Mouse (Mus musculus): ENCODE results near the gene Pcca. TPM values are rescaled to one million over a fixed set of nuclear protein-coding genes. Genes with fewer than 3 reads are reported as not detected.
A peak's percentile ranks its signal among the peaks of the same experiment; 100 is the strongest.

Pcca gene
- polyA plus RNA-seq, 1 experiment from 2014 or later, result 27.7 TPM

- Histone ChIP-seq H3K27me3 (ENCODE audit: control insufficient read depth, insufficient read depth, low read length) (no peaks in the 10 kb centered on the region), H3K36me3 (ENCODE audit: control insufficient read depth, insufficient read depth, low read length) (no peaks in the 10 kb centered on the region), H3K27ac (ENCODE audit: low read depth, low read length) (no peak overlapping the region), H3K4me3 (ENCODE audit: low read depth, low read length) (no peak overlapping the region), H3K9me3 (ENCODE audit: control insufficient read depth, low read length) (no peaks in the 10 kb centered on the region), H3K4me2 (ENCODE audit: low read depth, low read length) (no peak overlapping the region), H3K9ac (replicated peaks; ENCODE audit: low read depth, low read length) (no peak overlapping the region), H3K4me1 (ENCODE audit: control insufficient read depth, insufficient read depth, low read length) (no peaks in the 10 kb centered on the region)
- ATAC-seq (ENCODE audit: low read depth), result no peak
- 96% methylated on average over 2 of the region's 2 CpGs for WGBS
Observed at GRCm38 (mm10) chr14:122651681-122652080, 117.6 kb downstream of the Pcca start.

DNA sequence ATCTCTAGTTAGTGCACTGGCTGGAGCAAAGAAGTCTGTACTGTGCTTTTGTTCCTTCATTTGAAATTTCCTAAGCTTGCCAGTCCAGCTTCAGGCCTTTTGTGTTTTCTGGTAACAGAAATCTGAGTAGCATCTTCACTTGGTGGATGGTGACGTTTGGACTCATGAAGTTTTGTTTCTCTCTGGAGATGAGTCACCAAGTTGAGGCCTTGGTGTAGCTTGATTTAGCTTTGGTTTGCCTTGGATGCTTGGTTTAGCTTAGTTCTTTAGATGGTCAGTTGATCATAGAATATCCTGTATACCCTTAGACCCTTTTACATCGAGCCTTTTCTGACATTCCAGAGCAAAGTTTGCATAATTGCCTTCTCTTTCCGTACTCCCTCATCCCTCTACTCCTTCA, 141.5 kb downstream of the Pcca start:
- Histone ChIP-seq H3K36me3 (ENCODE audit: control insufficient read depth, insufficient read depth, low read length) (no peaks in the 10 kb centered on the region), H3K4me1 (ENCODE audit: control insufficient read depth, insufficient read depth, low read length) (no peaks in the 10 kb centered on the region), H3K9ac (replicated peaks; ENCODE audit: low read depth, low read length) (no peak overlapping the region), H3K9me3 (ENCODE audit: control insufficient read depth, low read length) (no peaks in the 10 kb centered on the region), H3K4me3 (ENCODE audit: low read depth, low read length) (no peak overlapping the region), H3K27me3 (ENCODE audit: control insufficient read depth, insufficient read depth, low read length) (no peaks in the 10 kb centered on the region), H3K4me2 (ENCODE audit: low read depth, low read length) (no peak overlapping the region), H3K27ac (ENCODE audit: low read depth, low read length) (no peak overlapping the region)
- 83% methylated on average over 3 of the region's 3 CpGs for WGBS
- no peak for ATAC-seq (ENCODE audit: low read depth)

GRCm38 (mm10) chr14:122683645-122684044, 149.5 kb downstream of the Pcca start:
- Histone ChIP-seq H3K27me3 (ENCODE audit: control insufficient read depth, insufficient read depth, low read length) (no peaks in the 10 kb centered on the region), H3K4me1 (ENCODE audit: control insufficient read depth, insufficient read depth, low read length) (no peaks in the 10 kb centered on the region), H3K9ac (replicated peaks; ENCODE audit: low read depth, low read length) (no peak overlapping the region), H3K36me3 (ENCODE audit: control insufficient read depth, insufficient read depth, low read length) (no peaks in the 10 kb centered on the region), H3K4me3 (ENCODE audit: low read depth, low read length) (no peak overlapping the region), H3K9me3 (ENCODE audit: control insufficient read depth, low read length) (no peaks in the 10 kb centered on the region), H3K4me2 (ENCODE audit: low read depth, low read length) (no peak overlapping the region), H3K27ac (ENCODE audit: low read depth, low read length) (no peak overlapping the region)
- ATAC-seq (ENCODE audit: low read depth), result no peak
- 89% methylated on average over 1 of the region's 1 CpGs for WGBS

DNA sequence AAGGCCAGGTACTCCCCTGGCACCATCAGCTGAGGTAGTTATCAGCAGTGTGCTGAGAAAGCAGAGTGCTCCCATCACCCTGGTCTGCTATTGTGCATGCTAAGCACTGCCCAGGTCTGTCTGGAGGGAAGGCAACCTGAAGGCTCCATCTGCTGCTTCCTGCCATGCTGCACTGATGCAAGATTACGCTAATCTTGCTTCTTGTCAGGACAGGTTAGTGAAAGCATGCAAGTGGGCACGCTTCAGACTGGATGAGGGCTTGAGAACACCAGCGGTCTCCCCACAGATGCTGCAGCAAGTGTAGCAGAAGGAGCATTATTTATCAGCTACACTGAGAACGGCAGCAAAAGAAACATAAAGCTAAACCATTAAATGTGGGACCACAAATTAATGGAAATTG, 150.1 kb downstream of the Pcca start:
- Histone ChIP-seq H3K4me3 (ENCODE audit: low read depth, low read length) (no peak overlapping the region), H3K27ac (ENCODE audit: low read depth, low read length) (no peak overlapping the region), H3K36me3 (ENCODE audit: control insufficient read depth, insufficient read depth, low read length) (no peaks in the 10 kb centered on the region), H3K9me3 (ENCODE audit: control insufficient read depth, low read length) (no peaks in the 10 kb centered on the region), H3K9ac (replicated peaks; ENCODE audit: low read depth, low read length) (no peak overlapping the region), H3K4me2 (ENCODE audit: low read depth, low read length) (no peak overlapping the region), H3K27me3 (ENCODE audit: control insufficient read depth, insufficient read depth, low read length) (no peaks in the 10 kb centered on the region), H3K4me1 (ENCODE audit: control insufficient read depth, insufficient read depth, low read length) (no peaks in the 10 kb centered on the region)
- ATAC-seq (ENCODE audit: low read depth), result peak; percentile 65
- WGBS, result 65% methylated on average over 4 of the region's 4 CpGs

DNA sequence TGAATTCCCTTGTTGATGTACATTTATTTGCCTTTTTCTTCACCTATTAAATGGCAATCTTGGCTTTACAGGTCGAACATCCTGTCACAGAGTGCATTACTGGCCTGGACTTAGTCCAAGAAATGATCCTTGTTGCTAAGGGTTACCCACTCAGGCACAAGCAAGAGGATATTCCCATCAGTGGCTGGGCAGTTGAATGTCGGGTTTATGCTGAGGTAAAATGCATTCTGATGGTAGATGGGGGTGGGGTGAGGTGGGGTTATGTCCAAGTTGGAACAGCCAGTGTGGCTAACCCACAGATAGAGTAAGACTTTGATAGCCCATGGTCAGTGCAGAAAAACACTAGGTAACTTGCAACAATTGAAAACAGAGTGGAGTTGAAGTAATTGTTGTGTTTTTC, 150.7 kb downstream of the Pcca start:
- Histone ChIP-seq H3K9me3 (ENCODE audit: control insufficient read depth, low read length) (no peaks in the 10 kb centered on the region), H3K9ac (replicated peaks; ENCODE audit: low read depth, low read length) (no peak overlapping the region), H3K4me2 (ENCODE audit: low read depth, low read length) (no peak overlapping the region), H3K27ac (ENCODE audit: low read depth, low read length) (no peak overlapping the region), H3K36me3 (ENCODE audit: control insufficient read depth, insufficient read depth, low read length) (no peaks in the 10 kb centered on the region), H3K4me3 (ENCODE audit: low read depth, low read length) (no peak overlapping the region), H3K27me3 (ENCODE audit: control insufficient read depth, insufficient read depth, low read length) (no peaks in the 10 kb centered on the region), H3K4me1 (ENCODE audit: control insufficient read depth, insufficient read depth, low read length) (no peaks in the 10 kb centered on the region)
- WGBS, result 33% methylated on average over 2 of the region's 2 CpGs
- ATAC-seq (ENCODE audit: low read depth), result peak; percentile 60; the same call in 1 of the 2 replicates

- Histone ChIP-seq H3K36me3 (ENCODE audit: control insufficient read depth, insufficient read depth, low read length) (no peaks in the 10 kb centered on the region), H3K27me3 (ENCODE audit: control insufficient read depth, insufficient read depth, low read length) (no peaks in the 10 kb centered on the region), H3K4me3 (ENCODE audit: low read depth, low read length) (no peak overlapping the region), H3K4me2 (ENCODE audit: low read depth, low read length) (no peak overlapping the region), H3K9ac (replicated peaks; ENCODE audit: low read depth, low read length) (no peak overlapping the region), H3K9me3 (ENCODE audit: control insufficient read depth, low read length) (no peaks in the 10 kb centered on the region), H3K4me1 (ENCODE audit: control insufficient read depth, insufficient read depth, low read length) (no peaks in the 10 kb centered on the region), H3K27ac (ENCODE audit: low read depth, low read length) (no peak overlapping the region)
- WGBS, result 76% methylated on average over 7 of the region's 7 CpGs
- no peak for ATAC-seq (ENCODE audit: low read depth)
Observed at GRCm38 (mm10) chr14:122687398-122687797, 153.3 kb downstream of the Pcca start.

DNA sequence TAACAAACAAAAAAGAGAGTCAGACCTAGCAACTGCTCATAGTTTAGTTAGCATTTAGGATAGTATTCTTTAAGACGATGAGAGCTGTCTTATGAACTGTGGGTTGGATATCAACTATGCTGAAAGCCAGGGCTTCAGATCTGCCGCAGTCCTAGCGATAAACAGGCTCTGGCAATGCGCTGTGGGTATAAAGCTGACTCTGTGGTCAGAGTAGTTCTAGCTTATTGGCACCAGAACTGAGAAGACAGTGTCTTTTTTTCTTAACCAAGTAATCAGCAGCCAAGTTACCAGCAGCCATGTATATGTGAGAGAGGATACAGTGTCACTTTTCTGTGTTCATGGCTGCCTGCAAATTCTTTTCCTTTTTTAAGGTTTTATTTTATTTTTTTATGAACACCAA, 154.3 kb downstream of the Pcca start:
- H3K4me1 ChIP-seq (ENCODE audit: control insufficient read depth, insufficient read depth, low read length), result no peaks in the 10 kb centered on the region
- no peak for ATAC-seq (ENCODE audit: low read depth)
- no peaks in the 10 kb centered on the region for H3K9me3 ChIP-seq (ENCODE audit: control insufficient read depth, low read length)
- H3K4me3 ChIP-seq (ENCODE audit: low read depth, low read length), result no peak overlapping the region
- H3K36me3 ChIP-seq (ENCODE audit: control insufficient read depth, insufficient read depth, low read length), result no peaks in the 10 kb centered on the region
- WGBS, result 92% methylated on average over 4 of the region's 4 CpGs
- H3K27me3 ChIP-seq (ENCODE audit: control insufficient read depth, insufficient read depth, low read length), result no peaks in the 10 kb centered on the region
- H3K4me2 ChIP-seq (ENCODE audit: low read depth, low read length), result no peak overlapping the region
- H3K9ac ChIP-seq (replicated peaks; ENCODE audit: low read depth, low read length), result no peak overlapping the region
- H3K27ac ChIP-seq (ENCODE audit: low read depth, low read length), result no peak overlapping the region

DNA sequence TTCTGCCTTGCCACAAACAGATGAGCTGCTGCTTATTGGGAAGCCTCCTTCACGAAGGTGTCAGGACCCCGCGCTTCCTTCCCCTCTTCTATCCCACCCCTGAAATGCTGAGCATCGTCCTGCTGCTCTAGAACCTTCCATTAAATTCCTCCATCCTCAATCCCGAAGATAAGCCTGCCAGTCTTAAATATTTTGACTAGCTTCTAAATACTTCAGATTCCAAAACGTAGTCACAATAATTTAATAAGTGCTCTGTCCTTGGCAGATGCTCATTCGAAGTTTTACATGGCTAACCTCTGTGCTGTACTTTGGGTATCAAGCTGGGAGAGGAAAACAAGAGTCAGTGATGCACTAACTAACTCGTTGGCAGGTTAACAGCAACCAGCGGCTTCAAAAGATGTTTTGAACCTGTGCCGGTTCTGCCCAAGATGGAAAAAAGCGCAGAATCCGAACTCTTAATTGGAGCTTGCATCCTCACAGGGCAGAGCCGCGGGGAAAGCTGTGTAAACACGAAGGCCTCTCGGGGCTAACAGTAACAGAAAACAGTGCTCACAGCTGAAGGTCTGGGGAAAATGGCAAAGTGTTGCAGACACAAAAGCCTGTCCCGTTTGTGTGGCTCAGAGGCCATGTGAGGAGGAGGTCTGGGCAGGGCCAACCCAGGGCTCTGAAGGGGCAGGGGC, 155.2 kb downstream of the Pcca start:
- H3K9ac ChIP-seq (replicated peaks; ENCODE audit: low read depth, low read length), result no peak overlapping the region
- WGBS, result 69% methylated on average over 17 of the region's 17 CpGs
- no peaks in the 10 kb centered on the region for H3K4me1 ChIP-seq (ENCODE audit: control insufficient read depth, insufficient read depth, low read length)
- no peaks in the 10 kb centered on the region for H3K9me3 ChIP-seq (ENCODE audit: control insufficient read depth, low read length)
- ATAC-seq (ENCODE audit: low read depth), result no peak
- no peak overlapping the region for H3K4me2 ChIP-seq (ENCODE audit: low read depth, low read length)
- no peak overlapping the region for H3K27ac ChIP-seq (ENCODE audit: low read depth, low read length)
- no peaks in the 10 kb centered on the region for H3K36me3 ChIP-seq (ENCODE audit: control insufficient read depth, insufficient read depth, low read length)
- no peaks in the 10 kb centered on the region for H3K27me3 ChIP-seq (ENCODE audit: control insufficient read depth, insufficient read depth, low read length)
- no peak overlapping the region for H3K4me3 ChIP-seq (ENCODE audit: low read depth, low read length)

GRCm38 (mm10) chr14:122691555-122691954, 157.4 kb downstream of the Pcca start:
- Histone ChIP-seq H3K9me3 (ENCODE audit: control insufficient read depth, low read length) (no peaks in the 10 kb centered on the region), H3K36me3 (ENCODE audit: control insufficient read depth, insufficient read depth, low read length) (no peaks in the 10 kb centered on the region), H3K4me1 (ENCODE audit: control insufficient read depth, insufficient read depth, low read length) (no peaks in the 10 kb centered on the region), H3K27ac (ENCODE audit: low read depth, low read length) (no peak overlapping the region), H3K4me3 (ENCODE audit: low read depth, low read length) (no peak overlapping the region), H3K9ac (replicated peaks; ENCODE audit: low read depth, low read length) (no peak overlapping the region), H3K27me3 (ENCODE audit: control insufficient read depth, insufficient read depth, low read length) (no peaks in the 10 kb centered on the region), H3K4me2 (ENCODE audit: low read depth, low read length) (no peak overlapping the region)
- no peak for ATAC-seq (ENCODE audit: low read depth)
- 86% methylated on average over 1 of the region's 1 CpGs for WGBS

Data from neural tube, embryonic 14.5 days (tissue).